Mouse (Mus musculus): ENCODE results near the gene Il10ra. TPM values are rescaled to one million over a fixed set of nuclear protein-coding genes. Genes with fewer than 3 reads are reported as not detected.
A peak's percentile ranks its signal among the peaks of the same experiment; 100 is the strongest.

Gene Il10ra
- total and polyA plus RNA-seq, 2 experiments, result 2.7 to 2.9 TPM

DNA sequence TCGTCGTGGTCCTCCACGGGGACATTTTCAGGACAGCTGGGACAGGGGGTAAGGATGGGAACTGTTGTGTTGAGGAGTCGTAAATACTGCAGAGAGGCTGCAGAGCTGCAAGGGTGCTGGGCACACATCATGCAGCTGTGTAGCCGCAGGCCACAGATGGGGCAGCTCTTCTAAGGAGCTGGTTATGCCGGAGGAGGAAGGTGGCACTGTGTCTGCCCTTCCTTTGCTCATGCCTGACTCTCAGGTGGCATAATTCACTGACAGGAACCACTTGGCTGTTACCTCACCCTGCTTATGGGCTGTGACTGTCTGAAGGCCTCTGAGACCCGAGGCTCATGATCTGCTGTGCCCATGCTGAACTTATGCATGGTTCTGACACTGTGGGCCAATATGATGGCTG is 18.6 kb downstream of the Il10ra start:
- 93% methylated on average over 7 of the region's 7 CpGs for WGBS
- H3K4me3 ChIP-seq (ENCODE audit: insufficient read depth, low read depth, low read length), result no peak overlapping the region
- H3K9ac ChIP-seq (ENCODE audit: low read depth, low read length), result no peak overlapping the region
- H3K4me1 ChIP-seq (ENCODE audit: control insufficient read depth, insufficient read depth, low read length), result no peaks in the 10 kb centered on the region
- H3K27me3 ChIP-seq (ENCODE audit: control insufficient read depth, insufficient read depth, low read length), result no peaks in the 10 kb centered on the region
- no peaks in the 10 kb centered on the region for H3K36me3 ChIP-seq (ENCODE audit: control insufficient read depth, insufficient read depth, low read length)
- no peak for DNase-seq (ENCODE audit: extremely low read depth, low read depth, low spot score)
- no peak overlapping the region for H3K27ac ChIP-seq (replicated peaks; ENCODE audit: insufficient read depth, low read depth, low read length)
- H3K79me2 ChIP-seq (ENCODE audit: control insufficient read depth, insufficient read depth, low read length), result no peaks in the 10 kb centered on the region
- TF ChIP-seq CTCF (IDR thresholded peaks at IDR 0.05; ENCODE audit: low read depth, low read length) (no peak), POLR2A (IDR thresholded peaks at IDR 0.05; ENCODE audit: extremely low read depth, insufficient read depth, low read length) (no peak)

DNA sequence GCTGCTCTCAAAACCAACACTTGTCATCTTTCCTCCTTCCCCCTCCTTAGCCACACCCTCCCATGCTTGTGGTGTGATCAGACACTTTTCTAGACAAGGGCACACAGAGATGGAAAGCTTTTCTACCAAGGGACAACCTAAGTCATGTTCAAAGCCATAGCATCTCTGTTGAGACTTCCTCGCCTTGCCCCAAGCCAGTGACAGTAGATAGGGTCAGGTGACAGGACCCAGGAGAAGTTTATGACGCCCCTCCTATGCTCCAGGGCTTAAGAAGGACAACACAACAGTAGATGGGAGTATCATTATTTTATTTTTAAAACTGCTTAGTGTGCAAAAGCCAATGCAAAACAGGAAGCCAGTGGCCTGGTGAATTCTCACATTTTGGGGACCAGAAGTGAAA is 21.4 kb downstream of the Il10ra start:
- Histone ChIP-seq H3K4me3 (ENCODE audit: insufficient read depth, low read depth, low read length) (no peak overlapping the region), H3K9ac (ENCODE audit: low read depth, low read length) (no peak overlapping the region), H3K79me2 (ENCODE audit: control insufficient read depth, insufficient read depth, low read length) (no peaks in the 10 kb centered on the region), H3K36me3 (ENCODE audit: control insufficient read depth, insufficient read depth, low read length) (no peaks in the 10 kb centered on the region), H3K27me3 (ENCODE audit: control insufficient read depth, insufficient read depth, low read length) (no peaks in the 10 kb centered on the region), H3K4me1 (ENCODE audit: control insufficient read depth, insufficient read depth, low read length) (no peaks in the 10 kb centered on the region), H3K27ac (replicated peaks; ENCODE audit: insufficient read depth, low read depth, low read length) (peak overlapping the region; percentile 43)
- DNase-seq (ENCODE audit: extremely low read depth, low read depth, low spot score), result peak; percentile 48
- TF ChIP-seq CTCF (IDR thresholded peaks at IDR 0.05; ENCODE audit: low read depth, low read length) (no peak), POLR2A (IDR thresholded peaks at IDR 0.05; ENCODE audit: extremely low read depth, insufficient read depth, low read length) (no peak)
- WGBS, result 63% methylated on average over 2 of the region's 2 CpGs

DNA sequence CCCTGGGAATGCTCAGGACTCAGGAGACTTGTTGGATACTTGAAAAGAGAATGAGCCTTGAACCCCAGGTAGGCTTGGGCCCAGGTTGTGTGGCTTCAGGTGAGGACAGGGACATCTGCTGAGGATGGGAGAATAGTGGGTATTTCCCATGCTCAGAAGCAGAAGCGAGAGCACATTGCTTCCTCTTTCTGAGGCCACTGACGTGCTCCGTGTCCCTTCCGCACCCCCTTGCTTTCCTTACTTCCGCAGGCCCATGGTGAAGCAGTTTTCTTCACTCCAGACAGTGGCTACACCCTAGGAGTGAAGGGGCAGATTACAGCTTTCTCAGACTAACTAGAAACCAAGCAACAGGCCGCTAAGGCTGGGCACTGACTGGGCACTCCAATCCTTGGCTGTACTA is 22.9 kb downstream of the Il10ra start:
- H3K79me2 ChIP-seq (ENCODE audit: control insufficient read depth, insufficient read depth, low read length), result no peaks in the 10 kb centered on the region
- H3K4me3 ChIP-seq (ENCODE audit: insufficient read depth, low read depth, low read length), result no peak overlapping the region
- H3K27me3 ChIP-seq (ENCODE audit: control insufficient read depth, insufficient read depth, low read length), result no peaks in the 10 kb centered on the region
- H3K9ac ChIP-seq (ENCODE audit: low read depth, low read length), result no peak overlapping the region
- whole genome bisulfite sequencing, result 85% methylated on average over 6 of the region's 6 CpGs
- TF ChIP-seq CTCF (IDR thresholded peaks at IDR 0.05; ENCODE audit: low read depth, low read length) (no peak), POLR2A (IDR thresholded peaks at IDR 0.05; ENCODE audit: extremely low read depth, insufficient read depth, low read length) (no peak)
- H3K36me3 ChIP-seq (ENCODE audit: control insufficient read depth, insufficient read depth, low read length), result no peaks in the 10 kb centered on the region
- peak overlapping the region; percentile 59 for H3K27ac ChIP-seq (replicated peaks; ENCODE audit: insufficient read depth, low read depth, low read length)
- peak; percentile 42 for DNase-seq (ENCODE audit: extremely low read depth, low read depth, low spot score)
- no peaks in the 10 kb centered on the region for H3K4me1 ChIP-seq (ENCODE audit: control insufficient read depth, insufficient read depth, low read length)

DNA sequence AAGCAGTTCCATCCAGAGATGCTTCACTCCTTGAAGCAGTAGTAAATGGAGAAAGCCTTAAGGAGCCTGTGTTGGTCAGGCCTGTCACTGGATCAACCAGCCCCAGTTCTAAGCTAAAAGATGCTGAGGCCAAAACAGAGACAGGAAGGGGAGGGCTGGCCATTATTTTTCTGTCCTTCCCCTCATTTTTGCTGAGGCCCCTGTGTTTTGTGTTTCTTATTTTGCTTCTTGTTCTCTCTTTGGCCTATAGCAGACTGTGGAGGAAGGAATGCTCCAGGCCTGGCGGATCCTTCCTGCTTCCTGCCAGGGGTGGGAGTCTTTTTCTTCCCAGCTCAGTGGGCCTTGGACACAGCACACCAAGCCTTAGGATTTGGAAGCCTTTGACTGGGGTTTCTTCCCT is 23.5 kb downstream of the Il10ra start:
- Histone ChIP-seq H3K36me3 (ENCODE audit: control insufficient read depth, insufficient read depth, low read length) (no peaks in the 10 kb centered on the region), H3K4me1 (ENCODE audit: control insufficient read depth, insufficient read depth, low read length) (no peaks in the 10 kb centered on the region), H3K27ac (replicated peaks; ENCODE audit: insufficient read depth, low read depth, low read length) (peak overlapping the region; percentile 59), H3K79me2 (ENCODE audit: control insufficient read depth, insufficient read depth, low read length) (no peaks in the 10 kb centered on the region), H3K9ac (ENCODE audit: low read depth, low read length) (peak overlapping the region; percentile 31; the same call in 1 of the 2 replicates), H3K4me3 (ENCODE audit: insufficient read depth, low read depth, low read length) (no peak overlapping the region), H3K27me3 (ENCODE audit: control insufficient read depth, insufficient read depth, low read length) (no peaks in the 10 kb centered on the region)
- WGBS, result 83% methylated on average over 1 of the region's 1 CpGs
- DNase-seq (ENCODE audit: extremely low read depth, low read depth, low spot score), result peak; percentile 28
- TF ChIP-seq CTCF (IDR thresholded peaks at IDR 0.05; ENCODE audit: low read depth, low read length) (no peak), POLR2A (IDR thresholded peaks at IDR 0.05; ENCODE audit: extremely low read depth, insufficient read depth, low read length) (no peak)

DNA sequence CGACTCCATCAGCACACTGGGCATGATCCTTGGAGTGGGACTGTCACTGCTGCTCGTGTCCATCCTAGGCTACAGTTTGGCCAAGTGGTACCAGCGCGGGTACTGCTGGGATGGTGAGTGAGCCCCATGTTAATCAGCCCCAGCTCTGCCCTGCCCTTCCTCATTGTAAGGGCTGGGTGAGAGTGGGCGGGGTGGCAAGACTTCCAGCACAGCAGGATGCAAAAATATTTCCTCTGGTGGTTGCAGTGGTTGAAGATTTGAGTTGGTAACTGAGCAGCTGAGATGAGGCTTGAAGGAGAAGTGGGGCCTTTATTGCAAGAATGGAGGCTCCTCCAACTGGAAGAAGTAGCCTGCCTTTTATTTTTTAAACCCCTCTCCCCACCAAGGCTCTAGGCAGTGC is 27.6 kb downstream of the Il10ra start:
- Histone ChIP-seq H3K27ac (replicated peaks; ENCODE audit: insufficient read depth, low read depth, low read length) (no peak overlapping the region), H3K9ac (ENCODE audit: low read depth, low read length) (no peak overlapping the region), H3K4me3 (ENCODE audit: insufficient read depth, low read depth, low read length) (no peak overlapping the region), H3K79me2 (ENCODE audit: control insufficient read depth, insufficient read depth, low read length) (no peaks in the 10 kb centered on the region), H3K4me1 (ENCODE audit: control insufficient read depth, insufficient read depth, low read length) (no peaks in the 10 kb centered on the region), H3K36me3 (ENCODE audit: control insufficient read depth, insufficient read depth, low read length) (no peaks in the 10 kb centered on the region), H3K27me3 (ENCODE audit: control insufficient read depth, insufficient read depth, low read length) (no peaks in the 10 kb centered on the region)
- 76% methylated on average over 5 of the region's 5 CpGs for WGBS
- DNase-seq (ENCODE audit: extremely low read depth, low read depth, low spot score), result no peak
- TF ChIP-seq POLR2A (IDR thresholded peaks at IDR 0.05; ENCODE audit: extremely low read depth, insufficient read depth, low read length) (no peak), CTCF (IDR thresholded peaks at IDR 0.05; ENCODE audit: low read depth, low read length) (no peak)

DNA sequence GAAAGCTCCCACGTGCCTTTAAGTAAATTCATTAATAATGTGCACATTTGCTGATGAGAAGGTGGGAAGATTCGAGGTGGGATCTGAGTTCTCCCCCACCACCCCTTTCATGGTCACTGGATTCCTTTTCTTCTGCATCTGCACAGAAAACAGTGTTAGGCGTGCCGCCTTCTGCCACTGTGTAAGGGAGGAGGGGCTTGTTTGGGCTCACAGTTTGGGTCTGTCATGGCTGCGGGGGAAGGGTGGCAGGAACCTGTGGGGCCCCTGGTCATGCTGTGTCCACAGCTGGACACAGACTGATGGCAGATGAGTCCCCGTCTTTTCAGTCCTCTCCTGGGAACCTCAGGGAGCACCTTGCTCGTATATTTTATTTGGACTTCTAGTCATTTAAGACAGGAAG is 32.2 kb downstream of the Il10ra start:
- H3K36me3 ChIP-seq (ENCODE audit: control insufficient read depth, insufficient read depth, low read length), result no peaks in the 10 kb centered on the region
- no peak overlapping the region for H3K4me3 ChIP-seq (ENCODE audit: insufficient read depth, low read depth, low read length)
- 77% methylated on average over 7 of the region's 7 CpGs for WGBS
- no peak overlapping the region for H3K27ac ChIP-seq (replicated peaks; ENCODE audit: insufficient read depth, low read depth, low read length)
- DNase-seq (ENCODE audit: extremely low read depth, low read depth, low spot score), result no peak
- H3K79me2 ChIP-seq (ENCODE audit: control insufficient read depth, insufficient read depth, low read length), result no peaks in the 10 kb centered on the region
- TF ChIP-seq POLR2A (IDR thresholded peaks at IDR 0.05; ENCODE audit: extremely low read depth, insufficient read depth, low read length) (no peak), CTCF (IDR thresholded peaks at IDR 0.05; ENCODE audit: low read depth, low read length) (no peak)
- H3K9ac ChIP-seq (ENCODE audit: low read depth, low read length), result no peak overlapping the region
- H3K4me1 ChIP-seq (ENCODE audit: control insufficient read depth, insufficient read depth, low read length), result no peaks in the 10 kb centered on the region
- H3K27me3 ChIP-seq (ENCODE audit: control insufficient read depth, insufficient read depth, low read length), result no peaks in the 10 kb centered on the region
